In genomic region chr12:110851414-110851813, GRCm38 (mm10) we compare ENCODE assay signal across 8 mouse cellular contexts. TPM values are rescaled to one million over a fixed set of nuclear protein-coding genes. Genes with fewer than 3 reads are reported as not detected.
DNase-seq lines count a peak whose midpoint lies in the region; ATAC-seq and TF ChIP-seq lines count a peak whose summit lies in the region.

No protein-coding gene starts in this region.

- 71% methylated on average over 12 of the region's 12 CpGs for WGBS in lung, postnatal 0 days
- 88% methylated on average over 12 of the region's 12 CpGs for WGBS in embryonic facial prominence, embryonic 10.5 days
- 88% methylated on average over 12 of the region's 12 CpGs for WGBS in limb, embryonic 10.5 days
- 89% methylated on average over 12 of the region's 12 CpGs for WGBS in neural tube, embryonic 13.5 days

- H3K4me1 ChIP-seq in lung, postnatal 0 days (ENCODE audit: insufficient read depth, low read depth, low read length), result no peaks in the 10 kb centered on the region; the same call in 1 of the 2 replicates
- H3K4me1 ChIP-seq in embryonic facial prominence, embryonic 10.5 days, result peaks cover 17% of the 10 kb centered on the region
- H3K4me1 ChIP-seq in limb, embryonic 10.5 days, result peaks cover 19% of the 10 kb centered on the region
- H3K4me1 ChIP-seq in neural tube, embryonic 13.5 days (replicated peaks), result peaks cover 17% of the 10 kb centered on the region

- H3K4me3 ChIP-seq in lung, postnatal 0 days (ENCODE audit: low read depth, low read length), result no peak overlapping the region
- H3K4me3 ChIP-seq in embryonic facial prominence, embryonic 10.5 days, result peak overlapping the region; percentile 96
- H3K4me3 ChIP-seq in limb, embryonic 10.5 days, result 0 out of 2 replicates have a peak overlapping the region, but pooled peaks have one; percentile 84
- no peak overlapping the region for H3K4me3 ChIP-seq in neural tube, embryonic 13.5 days

- no peak for DNase-seq in lung, postnatal 0 days (ENCODE audit: low spot score)
- DNase-seq in lung, adult 18-20 months, result no peak
- no peak for DNase-seq in embryonic facial prominence, embryonic 10.5 days (ENCODE audit: low spot score)
- DNase-seq in limb, embryonic 10.5 days (ENCODE audit: low spot score), result no peak
- DNase-seq in gastrocnemius, postnatal 4 days (ENCODE audit: low spot score in 2 of 2), result no peak
- DNase-seq in testis, postnatal 10 days (ENCODE audit: low spot score), result no peak

- ATAC-seq in lung, postnatal 0 days, result no peak
- no peak for ATAC-seq in neural tube, embryonic 13.5 days (ENCODE audit: low read depth)
- ATAC-seq in frontal cortex, adult (ENCODE audit: low TSS enrichment), result no peak

- H3K9me3 ChIP-seq in lung, postnatal 0 days (ENCODE audit: low read length), result no peaks in the 10 kb centered on the region
- no peaks in the 10 kb centered on the region for H3K9me3 ChIP-seq in embryonic facial prominence, embryonic 10.5 days
- H3K9me3 ChIP-seq in limb, embryonic 10.5 days (replicated peaks), result no peaks in the 10 kb centered on the region
- no peaks in the 10 kb centered on the region for H3K9me3 ChIP-seq in neural tube, embryonic 13.5 days

- TF ChIP-seq CTCF in lung, postnatal 0 days (IDR thresholded peaks at IDR 0.05), result no peak

- 0 out of 2 replicates have a peak, but pooled peaks cover 11% of the 10 kb centered on the region for H3K36me3 ChIP-seq in lung, postnatal 0 days (ENCODE audit: insufficient read depth, low read length)
- H3K36me3 ChIP-seq in embryonic facial prominence, embryonic 10.5 days (replicated peaks), result peaks cover 15% of the 10 kb centered on the region
- peaks cover 14% of the 10 kb centered on the region for H3K36me3 ChIP-seq in limb, embryonic 10.5 days
- peaks cover 15% of the 10 kb centered on the region for H3K36me3 ChIP-seq in neural tube, embryonic 13.5 days

- H3K9ac ChIP-seq in lung, postnatal 0 days (replicated peaks; ENCODE audit: low read depth), result no peak overlapping the region
- no peak overlapping the region for H3K9ac ChIP-seq in neural tube, embryonic 13.5 days

- no peak overlapping the region for H3K27ac ChIP-seq in lung, postnatal 0 days (ENCODE audit: low read length)
- no peak overlapping the region for H3K27ac ChIP-seq in embryonic facial prominence, embryonic 10.5 days (replicated peaks)
- H3K27ac ChIP-seq in limb, embryonic 10.5 days, result no peak overlapping the region
- H3K27ac ChIP-seq in neural tube, embryonic 13.5 days (replicated peaks), result no peak overlapping the region

- no peak for TF ChIP-seq EP300 in lung, postnatal 0 days (IDR thresholded peaks at IDR 0.05)

- H3K27me3 ChIP-seq in lung, postnatal 0 days (replicated peaks; ENCODE audit: insufficient read depth, low read length), result no peaks in the 10 kb centered on the region
- H3K27me3 ChIP-seq in embryonic facial prominence, embryonic 10.5 days (replicated peaks; ENCODE audit: low read depth, poor library complexity, severe bottlenecking), result peaks cover 20% of the 10 kb centered on the region
- H3K27me3 ChIP-seq in limb, embryonic 10.5 days (ENCODE audit: low read depth, poor library complexity, severe bottlenecking), result peaks cover 17% of the 10 kb centered on the region
- peaks cover 8% of the 10 kb centered on the region for H3K27me3 ChIP-seq in neural tube, embryonic 13.5 days

- H3K4me2 ChIP-seq in lung, postnatal 0 days (replicated peaks; ENCODE audit: low read depth, low read length), result 0 out of 2 replicates have a peak overlapping the region, but pooled peaks have one; percentile 78
- peak overlapping the region; percentile 75 for H3K4me2 ChIP-seq in neural tube, embryonic 13.5 days

RNA-seq across cellular contexts. Expression of gene Zfp839, which starts 1.4 kb away (rescaled TPM):
- polyA plus RNA-seq in lung, postnatal 0 days (2015; fragmentation: Nextera tagmentation; extraction: Ambion mirVana), result 2.4 and 3.3 TPM in 2 replicates
- 5.6 and 6.1 TPM in 2 replicates for polyA plus RNA-seq in embryonic facial prominence, embryonic 10.5 days (2016; fragmentation: Nextera tagmentation; extraction: Ambion mirVana)
- polyA plus RNA-seq in limb, embryonic 10.5 days (2016; fragmentation: Nextera tagmentation; extraction: Ambion mirVana), result 3.9 and 6.2 TPM in 2 replicates
- polyA plus RNA-seq in neural tube, embryonic 13.5 days (2015; fragmentation: Nextera tagmentation; extraction: Ambion mirVana), result 3.9 and 4.3 TPM in 2 replicates
- 1 to 10 TPM; 7.4 to 8.0 TPM for total RNA-seq in gastrocnemius, postnatal 4 days (2021)

RNA-seq across cellular contexts. Expression of gene Mok, which starts 10.7 kb away (rescaled TPM):
- polyA plus RNA-seq in lung, postnatal 0 days (2015; fragmentation: Nextera tagmentation; extraction: Ambion mirVana), result 11.1 and 11.9 TPM in 2 replicates
- 7.2 and 10.1 TPM in 2 replicates for polyA plus RNA-seq in embryonic facial prominence, embryonic 10.5 days (2016; fragmentation: Nextera tagmentation; extraction: Ambion mirVana)
- polyA plus RNA-seq in limb, embryonic 10.5 days (2016; fragmentation: Nextera tagmentation; extraction: Ambion mirVana), result 6.0 and 6.5 TPM in 2 replicates
- polyA plus RNA-seq in neural tube, embryonic 13.5 days (2015; fragmentation: Nextera tagmentation; extraction: Ambion mirVana), result 10.8 and 11.7 TPM in 2 replicates
- total RNA-seq in gastrocnemius, postnatal 4 days (2021), result under 1 TPM; 0.34 to 0.91 TPM

RNA-seq across cellular contexts. Expression of gene Cinp, which starts 37.5 kb away (rescaled TPM):
- 33.8 and 43.4 TPM in 2 replicates for polyA plus RNA-seq in lung, postnatal 0 days (2015; fragmentation: Nextera tagmentation; extraction: Ambion mirVana)
- 86.9 and 91.3 TPM in 2 replicates for polyA plus RNA-seq in embryonic facial prominence, embryonic 10.5 days (2016; fragmentation: Nextera tagmentation; extraction: Ambion mirVana)
- 88.4 and 114 TPM in 2 replicates for polyA plus RNA-seq in limb, embryonic 10.5 days (2016; fragmentation: Nextera tagmentation; extraction: Ambion mirVana)
- 66.0 and 66.9 TPM in 2 replicates for polyA plus RNA-seq in neural tube, embryonic 13.5 days (2015; fragmentation: Nextera tagmentation; extraction: Ambion mirVana)
- total RNA-seq in gastrocnemius, postnatal 4 days (2021), result 10 to 100 TPM; 40.5 to 41.9 TPM

RNA-seq across cellular contexts. Expression of gene Tecpr2, which starts 37.6 kb away (rescaled TPM):
- polyA plus RNA-seq in lung, postnatal 0 days (2015; fragmentation: Nextera tagmentation; extraction: Ambion mirVana), result 1.7 and 1.9 TPM in 2 replicates
- 6.2 and 6.5 TPM in 2 replicates for polyA plus RNA-seq in embryonic facial prominence, embryonic 10.5 days (2016; fragmentation: Nextera tagmentation; extraction: Ambion mirVana)
- polyA plus RNA-seq in limb, embryonic 10.5 days (2016; fragmentation: Nextera tagmentation; extraction: Ambion mirVana), result 6.0 and 6.7 TPM in 2 replicates
- 6.1 and 6.3 TPM in 2 replicates for polyA plus RNA-seq in neural tube, embryonic 13.5 days (2015; fragmentation: Nextera tagmentation; extraction: Ambion mirVana)
- total RNA-seq in gastrocnemius, postnatal 4 days (2021), result 1 to 10 TPM; 4.8 to 5.4 TPM

Comparison
In these comparisons a context has a peak if more than half of its experiments do, and no peak if none do; other contexts are left out.
1. H3K4me3 ChIP-seq: peak in embryonic facial prominence, embryonic 10.5 days (single experiment) and limb, embryonic 10.5 days (single experiment); none in lung, postnatal 0 days (single experiment) and neural tube, embryonic 13.5 days (single experiment).